Mouse (Mus musculus) layer of hippocampus, adult 9-10 months (tissue): Measurements from ENCODE around the gene Myh14.

Experiments used
- DNase-seq: peaks from one replicate; pipeline ENCODE4 v3.0.0; 2022; ENCODE audit warnings: low spot score

The Myh14 gene

DNA sequence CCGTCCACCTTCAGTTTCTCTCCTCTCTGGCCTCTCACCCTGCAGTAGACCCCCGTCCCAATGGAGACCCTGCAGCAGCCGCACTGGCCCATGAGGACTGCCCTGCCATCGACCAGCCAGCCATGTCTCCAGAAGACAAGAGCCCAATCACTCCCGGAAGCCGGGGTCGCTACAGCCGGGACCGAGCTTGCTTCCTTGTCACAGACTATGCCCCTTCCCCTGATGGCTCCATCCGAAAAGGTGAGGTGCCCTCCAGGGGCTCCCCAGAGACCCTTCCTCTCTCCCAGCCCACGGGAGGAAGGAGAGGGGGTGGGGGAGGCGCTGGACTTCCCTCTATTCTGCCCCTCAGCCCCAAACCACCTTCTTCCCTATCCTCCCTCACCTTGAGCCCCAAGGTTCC lies 72.3 kb downstream of the Myh14 start:
- DNase-seq, result no peak

DNA sequence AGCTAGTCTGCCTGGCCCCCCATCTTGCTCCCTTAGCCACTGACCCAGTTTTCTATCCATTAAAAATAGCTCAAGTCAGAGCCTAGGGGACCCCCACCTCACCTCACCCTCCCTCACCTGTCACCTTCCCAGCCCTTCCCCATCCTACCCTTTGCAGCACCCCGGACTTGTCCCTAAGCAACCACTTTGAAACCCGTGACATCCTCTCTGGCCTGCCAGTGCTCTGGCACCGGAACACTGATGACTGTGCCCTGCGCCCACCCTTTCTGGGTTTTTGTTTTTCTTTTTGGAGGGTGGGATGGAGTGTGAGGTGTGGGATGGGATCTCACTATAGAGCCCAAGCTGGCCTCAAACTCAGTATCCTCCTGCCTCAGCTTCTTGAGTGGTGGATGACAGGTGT lies 73.0 kb downstream of the Myh14 start:
- DNase-seq, result no peak

DNA sequence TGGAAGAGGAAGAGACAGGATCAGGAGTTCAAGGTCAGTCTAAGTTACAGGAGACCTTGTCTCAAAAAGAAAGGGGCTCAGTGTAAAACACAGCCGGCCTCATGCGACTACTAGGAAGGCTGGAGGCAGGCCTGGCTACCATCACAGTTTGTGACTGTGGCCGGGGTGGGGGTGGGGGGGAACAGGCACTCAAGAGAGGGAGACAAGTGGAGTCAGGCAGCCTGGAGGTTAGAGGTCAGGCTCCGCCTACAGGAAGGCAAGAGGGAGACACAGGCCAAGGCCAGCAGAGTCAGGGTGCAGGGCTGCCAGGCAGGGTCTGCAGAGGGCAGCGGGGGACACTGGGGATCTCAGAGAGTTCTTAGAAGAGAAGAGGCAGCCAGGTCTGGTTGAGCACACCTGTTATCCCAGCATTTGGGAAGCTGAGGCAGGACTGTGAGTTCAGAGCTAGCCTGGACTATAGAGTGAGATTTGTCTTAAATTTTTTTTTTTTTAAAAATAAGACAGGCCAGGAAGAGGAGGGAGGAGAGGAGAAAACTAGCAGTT lies 73.6 kb downstream of the Myh14 start:
- no peak for DNase-seq

DNA sequence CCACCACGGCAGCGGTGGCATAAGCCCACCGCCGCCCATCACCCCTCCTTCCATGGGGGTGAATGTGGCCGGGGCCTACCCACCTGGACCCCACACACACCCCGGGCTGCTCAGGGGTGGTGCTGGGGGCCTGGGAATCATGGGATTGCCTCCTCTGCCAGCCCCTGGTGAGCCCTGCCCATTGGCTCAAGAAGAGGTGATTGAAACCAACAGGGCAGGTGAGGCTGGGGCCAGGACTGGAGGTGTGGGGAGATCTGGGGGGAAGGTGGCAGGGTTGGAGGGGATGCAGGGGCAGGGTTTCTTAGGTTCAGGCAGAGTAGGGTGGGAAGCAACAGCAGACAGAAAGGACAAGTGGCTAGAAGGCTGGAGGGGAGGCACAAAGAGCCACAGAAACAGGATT lies 74.6 kb downstream of the Myh14 start:
- DNase-seq, result no peak

- DNase-seq, result no peak
These were observed 75.5 kb downstream of the Myh14 start for GRCm38 (mm10) chr7:44595131-44595561.

- DNase-seq, result no peak
These were observed 76.4 kb downstream of the Myh14 start for GRCm38 (mm10) chr7:44594291-44594690.

GRCm38 (mm10) chr7:44593775-44594174 lies 76.9 kb downstream of the Myh14 start:
- peak; percentile 61 for DNase-seq

- DNase-seq, result no peak
These were observed 77.6 kb downstream of the Myh14 start for GRCm38 (mm10) chr7:44593051-44593450.

- DNase-seq, result no peak
These were observed 79.1 kb downstream of the Myh14 start for GRCm38 (mm10) chr7:44591348-44592116.

- peak; percentile 71 for DNase-seq
These were observed 80.0 kb downstream of the Myh14 start, which contains the start of gene Kcnc3 for GRCm38 (mm10) chr7:44590402-44591347. Gene Kcnc3, plus strand, starts transcription at chr7:44590664.

DNA sequence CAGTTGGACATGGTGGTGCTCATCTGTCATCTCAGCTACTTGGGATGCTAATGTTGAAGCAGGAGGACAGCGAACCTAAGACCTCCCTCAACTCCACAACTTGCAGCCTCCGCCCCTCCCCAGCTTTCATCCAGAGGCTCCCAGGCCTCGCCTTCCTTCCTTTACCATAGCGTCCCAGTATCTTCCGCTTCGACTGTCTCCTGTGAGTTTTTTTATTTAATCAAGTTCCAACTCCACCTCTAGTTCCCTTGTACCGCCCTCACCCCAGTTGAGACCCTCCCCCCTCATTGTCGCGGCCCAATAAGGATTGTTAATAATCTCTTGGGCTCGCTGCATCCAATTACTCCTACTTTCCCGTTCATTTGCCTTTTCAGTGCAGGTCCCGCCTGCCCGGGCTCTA lies 80.7 kb downstream of the Myh14 start:
- DNase-seq, result no peak

GRCm38 (mm10) chr7:44589149-44589548 lies 81.5 kb downstream of the Myh14 start:
- DNase-seq, result no peak

DNA sequence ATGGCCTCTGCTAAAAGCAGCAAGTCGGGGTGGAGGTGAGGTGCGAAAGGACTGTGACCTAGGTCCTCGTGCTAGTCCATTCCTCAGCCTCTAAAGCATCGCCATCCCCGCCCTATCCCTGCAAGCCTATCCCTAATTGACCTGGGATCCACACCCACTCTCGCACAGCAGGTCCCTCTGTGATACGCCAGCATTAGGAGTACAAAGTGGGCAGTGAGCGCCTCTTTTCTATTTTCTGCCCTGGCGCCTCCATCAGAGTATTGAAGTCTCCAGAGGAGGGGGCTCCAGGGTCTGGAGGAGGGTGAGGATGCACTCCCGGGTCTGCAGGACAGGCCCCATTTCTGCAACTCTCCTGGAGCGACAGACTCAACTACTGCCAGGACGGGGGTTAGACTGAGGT lies 82.3 kb downstream of the Myh14 start:
- no peak for DNase-seq

GRCm38 (mm10) chr7:44587676-44588075 lies 83.0 kb downstream of the Myh14 start:
- DNase-seq, result no peak

- peak; percentile 76 for DNase-seq
These were observed 83.7 kb downstream of the Myh14 start for GRCm38 (mm10) chr7:44586930-44587329.

DNA sequence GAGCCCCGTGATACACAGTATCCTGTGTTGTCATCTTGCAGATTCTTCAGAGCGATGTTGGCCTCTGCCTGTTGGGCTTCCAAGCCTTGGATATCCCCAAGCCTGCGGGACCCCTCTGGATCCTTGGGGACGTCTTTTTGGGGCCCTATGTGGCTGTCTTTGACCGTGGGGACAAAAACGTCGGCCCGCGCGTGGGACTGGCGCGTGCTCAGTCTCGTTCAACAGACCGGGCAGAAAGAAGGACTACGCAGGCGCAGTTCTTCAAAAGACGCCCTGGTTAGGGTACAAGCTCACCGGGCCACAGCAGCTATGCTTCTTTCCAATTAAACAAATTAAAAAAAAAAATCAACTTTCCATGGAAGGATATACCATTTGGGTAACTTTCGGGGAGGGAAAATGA lies 84.1 kb downstream of the Myh14 start:
- DNase-seq, result peak; percentile 65

DNA sequence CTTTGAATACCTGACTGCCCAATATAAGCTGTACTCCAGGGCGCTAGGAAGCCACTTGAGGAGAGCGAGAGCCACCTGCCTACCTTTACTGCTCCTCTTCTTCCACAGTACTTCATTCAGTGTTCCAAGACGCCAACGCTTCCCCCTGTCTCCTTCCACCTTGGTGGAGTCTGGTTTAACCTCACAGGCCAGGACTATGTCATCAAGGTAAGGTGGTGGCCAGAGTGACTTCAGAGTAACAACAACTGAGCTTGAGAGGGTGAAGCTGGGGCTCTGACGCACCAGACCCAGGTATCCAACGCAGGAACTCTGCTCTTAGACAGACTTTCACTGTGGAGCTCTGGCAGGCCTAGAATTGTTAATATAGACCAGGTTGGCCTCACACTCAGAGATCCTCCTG lies 85.0 kb downstream of the Myh14 start:
- DNase-seq, result no peak

DNA sequence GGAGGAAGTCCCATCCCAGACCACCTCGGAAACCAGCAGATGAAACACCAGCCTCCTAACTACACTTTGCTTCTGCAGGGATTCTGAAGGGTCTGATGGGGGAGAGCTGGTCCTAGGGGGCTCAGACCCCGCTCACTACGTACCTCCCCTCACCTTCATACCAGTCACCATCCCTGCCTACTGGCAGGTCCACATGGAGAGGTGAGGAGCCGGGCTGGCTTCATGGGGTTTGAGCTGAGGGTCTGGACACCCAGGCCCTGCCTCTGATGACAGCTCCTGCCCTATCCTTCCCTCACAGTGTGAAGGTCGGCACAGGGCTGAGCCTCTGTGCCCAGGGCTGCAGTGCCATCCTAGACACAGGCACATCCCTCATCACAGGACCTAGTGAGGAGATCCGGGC lies 85.7 kb downstream of the Myh14 start:
- no peak for DNase-seq

DNA sequence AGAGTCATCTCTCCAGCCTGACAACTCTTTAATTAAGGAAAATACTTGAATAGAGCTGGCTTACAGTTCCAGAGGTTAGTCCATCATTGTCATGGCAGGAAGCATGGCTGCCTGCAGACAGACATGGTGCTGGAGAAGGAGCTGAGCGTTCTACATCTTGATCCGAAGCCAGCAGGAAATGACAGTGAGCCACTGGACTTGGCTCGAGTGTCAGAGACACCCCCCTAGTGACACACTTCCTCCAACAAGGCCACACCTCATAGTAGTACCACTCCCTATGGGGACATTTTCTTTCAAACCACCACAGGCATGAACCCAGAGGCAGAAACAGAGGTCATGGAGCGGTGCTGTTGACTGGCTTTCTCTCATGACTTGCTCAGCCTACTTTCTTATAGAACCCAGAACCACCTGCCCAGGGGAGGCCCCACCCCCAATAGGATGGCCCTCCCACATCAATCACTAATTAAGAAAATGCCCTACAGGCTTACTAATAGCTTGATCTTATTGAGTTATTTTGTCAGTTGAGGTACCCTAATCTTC lies 86.3 kb downstream of the Myh14 start:
- no peak for DNase-seq

- no peak for DNase-seq
These were observed 87.5 kb downstream of the Myh14 start for GRCm38 (mm10) chr7:44583146-44583545.

- DNase-seq, result no peak
These were observed 87.9 kb downstream of the Myh14 start for GRCm38 (mm10) chr7:44582709-44583108.

DNA sequence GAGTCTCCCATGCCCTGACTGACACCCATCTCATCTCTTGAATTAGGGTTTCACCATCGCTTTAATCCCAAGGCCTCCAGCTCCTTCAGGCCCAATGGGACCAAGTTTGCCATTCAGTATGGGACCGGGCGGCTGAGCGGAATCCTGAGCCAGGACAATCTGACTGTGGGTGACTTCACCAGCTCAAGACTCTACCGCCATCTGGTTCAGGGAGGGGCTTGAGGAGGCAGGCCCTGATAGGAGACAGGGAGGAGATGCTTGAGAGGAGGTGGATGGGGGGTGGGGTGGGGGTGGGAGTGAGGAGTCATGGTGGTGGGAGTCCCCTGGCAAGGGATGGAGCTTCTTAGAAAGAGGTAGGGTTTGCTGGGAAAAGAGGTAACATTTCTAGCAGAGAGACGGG lies 89.0 kb downstream of the Myh14 start:
- no peak for DNase-seq
